Mouse (Mus musculus) limb, embryonic 12.5 days (tissue): ENCODE data around the gene Nrf1. TPM values are rescaled to one million over a fixed set of nuclear protein-coding genes. Genes with fewer than 3 reads are reported as not detected.

Experiments used
- ATAC-seq: fragments of 200-750 bp; cut with Nextera tagmentation; 2 replicates; pipeline ENCODE4 v1.8.0; 2017; ENCODE audit warnings: low read depth, moderate TSS enrichment; ENCODE audit not compliant: insufficient number of reproducible peaks, insufficient read depth, low FRiP score, low TSS enrichment
- H3K27ac ChIP-seq: fragments of 300-500 bp; sonication (generic); 2 replicates; pipeline ENCODE4 v1.5.1; 2016; ENCODE audit warnings: mild to moderate bottlenecking, moderate library complexity
- H3K27me3 ChIP-seq: fragments of 300-500 bp; sonication (generic); 2 replicates; pipeline ENCODE4 v1.6.1; 2016; ENCODE audit warnings: mild to moderate bottlenecking, moderate library complexity
- H3K36me3 ChIP-seq: fragments of 300-500 bp; sonication (generic); 2 replicates; pipeline ENCODE4 v1.6.1; 2016; ENCODE audit warnings: mild to moderate bottlenecking, moderate library complexity
- H3K4me1 ChIP-seq: fragments of 300-500 bp; sonication (generic); replicated peaks from 2 replicates; pipeline ENCODE4 v1.6.1; 2016
- H3K4me2 ChIP-seq: fragments of 300-500 bp; sonication (generic); 2 replicates; pipeline ENCODE4 v1.6.1; 2016; ENCODE audit warnings: mild to moderate bottlenecking, moderate library complexity
- H3K4me3 ChIP-seq: fragments of 300-500 bp; sonication (generic); replicated peaks from 2 replicates; pipeline ENCODE4 v1.5.1; 2016; ENCODE audit warnings: mild to moderate bottlenecking
- H3K9ac ChIP-seq: fragments of 300-500 bp; sonication (generic); replicated peaks from 2 replicates; pipeline ENCODE4 v1.6.1; 2016; ENCODE audit warnings: mild to moderate bottlenecking, moderate library complexity
- H3K9me3 ChIP-seq: fragments of 300-500 bp; sonication (generic); 2 replicates; pipeline ENCODE4 v1.6.1; 2016; ENCODE audit warnings: mild to moderate bottlenecking, moderate library complexity
- WGBS: fragments of 180-500 bp; shearing (Covaris S2); methylation state at CpG from one replicate; pipeline ENCODE4 v1.1.7; 2016; 5-methylcytosine and 5-hydroxymethylcytosine counted together
- polyA plus RNA-seq: library from polyadenylated mRNA; unstranded; fragments of >200 nt; fragmentation: Nextera tagmentation; extraction: Ambion mirVana; gene quantifications from 2 replicates; pipeline ENCODE4 v1.2.1, GENCODE M21; 2016

Gene Nrf1
- polyA plus RNA-seq, 1 experiment from 2014 or later = 75.7 TPM

- H3K27me3 ChIP-seq = no peaks in the 10 kb centered on the region
- peak overlapping the region; percentile 77 for H3K27ac ChIP-seq
Measured at GRCm38 (mm10) chr6:30078938-30079529, 31.2 kb downstream of the Nrf1 start.

GRCm38 (mm10) chr6:30081339-30081738 is 33.6 kb downstream of the Nrf1 start:
- no peaks in the 10 kb centered on the region for H3K9me3 ChIP-seq
- peaks cover 15% of the 10 kb centered on the region; the same call in 1 of the 2 replicates for H3K4me1 ChIP-seq
- no peak overlapping the region for H3K4me3 ChIP-seq
- H3K27me3 ChIP-seq = no peaks in the 10 kb centered on the region
- no peak overlapping the region for H3K9ac ChIP-seq
- H3K27ac ChIP-seq = no peak overlapping the region
- WGBS = 81% methylated on average over 3 of the region's 3 CpGs
- ATAC-seq = no peak
- H3K36me3 ChIP-seq = no peaks in the 10 kb centered on the region
- H3K4me2 ChIP-seq = no peak overlapping the region

More at GRCm38 (mm10) chr6:30078938-30079529, 31.2 kb downstream of the Nrf1 start:
- WGBS = 73% methylated on average over 4 of the region's 4 CpGs
- no peak overlapping the region for H3K4me2 ChIP-seq
- no peak overlapping the region for H3K9ac ChIP-seq
- no peaks in the 10 kb centered on the region for H3K9me3 ChIP-seq
- no peak for ATAC-seq
- H3K4me3 ChIP-seq = no peak overlapping the region
- H3K4me1 ChIP-seq = peaks cover 24% of the 10 kb centered on the region; the same call in 1 of the 2 replicates
- no peaks in the 10 kb centered on the region for H3K36me3 ChIP-seq

- H3K27me3 ChIP-seq = no peaks in the 10 kb centered on the region
- no peak for ATAC-seq
- H3K9me3 ChIP-seq = no peaks in the 10 kb centered on the region
- no peaks in the 10 kb centered on the region for H3K36me3 ChIP-seq
- no peak overlapping the region for H3K4me2 ChIP-seq
- 77% methylated on average over 1 of the region's 1 CpGs for WGBS
- peaks cover 15% of the 10 kb centered on the region; the same call in 1 of the 2 replicates for H3K4me1 ChIP-seq
- no peak overlapping the region for H3K27ac ChIP-seq
- no peak overlapping the region for H3K9ac ChIP-seq
- H3K4me3 ChIP-seq = no peak overlapping the region
Measured at GRCm38 (mm10) chr6:30083307-30083706, 35.5 kb downstream of the Nrf1 start.

- no peak for ATAC-seq
Measured at GRCm38 (mm10) chr6:30085351-30085750, 37.6 kb downstream of the Nrf1 start.

GRCm38 (mm10) chr6:30091221-30091620 is 43.4 kb downstream of the Nrf1 start:
- Histone ChIP-seq H3K27ac (no peak overlapping the region), H3K4me1 (no peaks in the 10 kb centered on the region), H3K4me2 (no peak overlapping the region), H3K9ac (no peak overlapping the region), H3K36me3 (peaks cover 52% of the 10 kb centered on the region), H3K4me3 (no peak overlapping the region), H3K27me3 (no peaks in the 10 kb centered on the region), H3K9me3 (no peaks in the 10 kb centered on the region)
- WGBS = 76% methylated on average over 4 of the region's 4 CpGs
- ATAC-seq = no peak

More at GRCm38 (mm10) chr6:30085351-30085750, 37.6 kb downstream of the Nrf1 start:
- 0 out of 2 replicates have a peak, but pooled peaks cover 2% of the 10 kb centered on the region for H3K4me1 ChIP-seq
- peaks cover 10% of the 10 kb centered on the region for H3K36me3 ChIP-seq
- no peak overlapping the region for H3K27ac ChIP-seq
- no peaks in the 10 kb centered on the region for H3K9me3 ChIP-seq
- no peak overlapping the region for H3K4me3 ChIP-seq
- H3K4me2 ChIP-seq = no peak overlapping the region
- no peaks in the 10 kb centered on the region for H3K27me3 ChIP-seq
- WGBS = 75% methylated on average over 2 of the region's 2 CpGs
- H3K9ac ChIP-seq = no peak overlapping the region

GRCm38 (mm10) chr6:30092816-30093215 is 45.0 kb downstream of the Nrf1 start:
- Histone ChIP-seq H3K4me1 (no peaks in the 10 kb centered on the region), H3K9ac (no peak overlapping the region), H3K36me3 (peaks cover 67% of the 10 kb centered on the region), H3K4me3 (no peak overlapping the region), H3K27ac (no peak overlapping the region), H3K9me3 (no peaks in the 10 kb centered on the region), H3K27me3 (no peaks in the 10 kb centered on the region), H3K4me2 (no peak overlapping the region)
- no peak for ATAC-seq
- 94% methylated on average over 6 of the region's 6 CpGs for WGBS

- ATAC-seq = no peak
- WGBS = 87% methylated on average over 12 of the region's 12 CpGs
Measured at GRCm38 (mm10) chr6:30101773-30102415, 54.1 kb downstream of the Nrf1 start.

GRCm38 (mm10) chr6:30106091-30106490 is 58.3 kb downstream of the Nrf1 start:
- Histone ChIP-seq H3K27ac (no peak overlapping the region), H3K4me3 (no peak overlapping the region), H3K4me2 (no peak overlapping the region), H3K9ac (no peak overlapping the region), H3K27me3 (no peaks in the 10 kb centered on the region), H3K9me3 (no peaks in the 10 kb centered on the region), H3K36me3 (peaks cover 89% of the 10 kb centered on the region), H3K4me1 (no peaks in the 10 kb centered on the region)
- 92% methylated on average over 2 of the region's 2 CpGs for WGBS
- no peak for ATAC-seq

More at GRCm38 (mm10) chr6:30101773-30102415, 54.1 kb downstream of the Nrf1 start:
- Histone ChIP-seq H3K36me3 (peaks cover 90% of the 10 kb centered on the region), H3K4me3 (no peak overlapping the region), H3K4me2 (no peak overlapping the region), H3K27me3 (no peaks in the 10 kb centered on the region), H3K9me3 (no peaks in the 10 kb centered on the region), H3K27ac (no peak overlapping the region), H3K9ac (no peak overlapping the region), H3K4me1 (no peaks in the 10 kb centered on the region)

- no peak overlapping the region for H3K4me2 ChIP-seq
- H3K4me3 ChIP-seq = no peak overlapping the region
- H3K9me3 ChIP-seq = no peaks in the 10 kb centered on the region
- ATAC-seq = no peak
- no peaks in the 10 kb centered on the region for H3K4me1 ChIP-seq
- peaks cover 88% of the 10 kb centered on the region for H3K36me3 ChIP-seq
- no peak overlapping the region for H3K27ac ChIP-seq
- H3K27me3 ChIP-seq = no peaks in the 10 kb centered on the region
- 82% methylated on average over 2 of the region's 2 CpGs for WGBS
- H3K9ac ChIP-seq = no peak overlapping the region
Measured at GRCm38 (mm10) chr6:30107456-30107855, 59.7 kb downstream of the Nrf1 start.

- no peak overlapping the region for H3K4me2 ChIP-seq
- 93% methylated on average over 10 of the region's 10 CpGs for WGBS
- no peaks in the 10 kb centered on the region for H3K27me3 ChIP-seq
- H3K9me3 ChIP-seq = no peaks in the 10 kb centered on the region
- no peak overlapping the region for H3K9ac ChIP-seq
- H3K4me1 ChIP-seq = no peaks in the 10 kb centered on the region
- peaks cover 83% of the 10 kb centered on the region for H3K36me3 ChIP-seq
- no peak overlapping the region for H3K27ac ChIP-seq
- no peak overlapping the region for H3K4me3 ChIP-seq
- ATAC-seq = no peak
Measured at GRCm38 (mm10) chr6:30109820-30110502, 62.2 kb downstream of the Nrf1 start.

- H3K27me3 ChIP-seq = no peaks in the 10 kb centered on the region
- ATAC-seq = no peak
- H3K9me3 ChIP-seq = no peaks in the 10 kb centered on the region
Measured at GRCm38 (mm10) chr6:30112349-30113132, 64.8 kb downstream of the Nrf1 start.

More at GRCm38 (mm10) chr6:30112349-30113132, 64.8 kb downstream of the Nrf1 start:
- Histone ChIP-seq H3K27ac (no peak overlapping the region), H3K4me3 (no peak overlapping the region), H3K36me3 (peaks cover 82% of the 10 kb centered on the region), H3K9ac (no peak overlapping the region), H3K4me1 (no peaks in the 10 kb centered on the region), H3K4me2 (no peak overlapping the region)
- 81% methylated on average over 4 of the region's 4 CpGs for WGBS
